Mouse (Mus musculus) v-Abl transformed pro-B cells (cell line): Measurements from ENCODE around the gene Nfib.

ENCODE experiments used
- in situ Hi-C, 2 experiments: fragments of 400-800 bp; cut with MboI; formaldehyde crosslinking; loops; one replicate each; pipeline ENCODE4 v1.15.1; 2025; ENCODE audit not compliant: unreplicated experiment in 2 of 2

Nfib gene

DNA sequence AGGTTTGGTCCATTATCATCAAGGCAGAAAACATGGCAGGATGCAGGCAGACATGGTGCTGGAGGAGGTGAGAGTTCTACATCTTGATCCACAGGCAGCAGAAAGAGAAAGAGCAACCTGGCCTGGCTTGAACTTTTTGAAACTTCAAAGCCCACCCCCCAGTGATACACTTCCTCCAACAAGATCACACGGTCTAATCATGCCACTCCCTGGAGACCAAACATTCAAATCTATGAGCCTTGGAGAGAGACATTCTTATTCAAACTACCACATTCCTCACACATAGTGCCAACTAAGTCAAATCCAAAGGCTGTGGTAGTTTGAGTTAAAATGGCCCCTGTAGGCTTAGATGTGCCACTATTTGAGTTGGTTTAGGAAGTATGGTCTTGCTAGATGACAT is 104.9 kb downstream of the Nfib start:
- in situ Hi-C loops, result no loop called here

DNA sequence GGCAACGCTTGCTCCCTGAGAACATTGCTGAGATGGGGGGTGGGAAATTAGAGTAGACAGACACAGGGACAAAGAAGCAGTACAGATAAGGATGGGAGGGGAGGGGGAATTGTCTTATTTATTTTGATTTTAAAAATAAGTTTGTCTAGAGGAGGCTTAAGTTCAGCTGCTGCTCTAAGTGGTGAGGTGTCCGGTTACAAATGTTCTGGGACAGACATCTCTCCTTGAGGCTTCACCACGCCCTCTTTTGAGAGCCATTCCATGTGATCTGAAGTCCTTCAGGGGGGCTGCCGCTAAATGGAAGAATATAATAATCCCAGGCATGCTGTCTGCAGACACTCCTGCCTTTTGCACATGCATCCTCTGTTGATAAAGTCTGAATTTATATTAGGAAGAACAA is 107.1 kb downstream of the Nfib start:
- in situ Hi-C loops, result no loop called here

DNA sequence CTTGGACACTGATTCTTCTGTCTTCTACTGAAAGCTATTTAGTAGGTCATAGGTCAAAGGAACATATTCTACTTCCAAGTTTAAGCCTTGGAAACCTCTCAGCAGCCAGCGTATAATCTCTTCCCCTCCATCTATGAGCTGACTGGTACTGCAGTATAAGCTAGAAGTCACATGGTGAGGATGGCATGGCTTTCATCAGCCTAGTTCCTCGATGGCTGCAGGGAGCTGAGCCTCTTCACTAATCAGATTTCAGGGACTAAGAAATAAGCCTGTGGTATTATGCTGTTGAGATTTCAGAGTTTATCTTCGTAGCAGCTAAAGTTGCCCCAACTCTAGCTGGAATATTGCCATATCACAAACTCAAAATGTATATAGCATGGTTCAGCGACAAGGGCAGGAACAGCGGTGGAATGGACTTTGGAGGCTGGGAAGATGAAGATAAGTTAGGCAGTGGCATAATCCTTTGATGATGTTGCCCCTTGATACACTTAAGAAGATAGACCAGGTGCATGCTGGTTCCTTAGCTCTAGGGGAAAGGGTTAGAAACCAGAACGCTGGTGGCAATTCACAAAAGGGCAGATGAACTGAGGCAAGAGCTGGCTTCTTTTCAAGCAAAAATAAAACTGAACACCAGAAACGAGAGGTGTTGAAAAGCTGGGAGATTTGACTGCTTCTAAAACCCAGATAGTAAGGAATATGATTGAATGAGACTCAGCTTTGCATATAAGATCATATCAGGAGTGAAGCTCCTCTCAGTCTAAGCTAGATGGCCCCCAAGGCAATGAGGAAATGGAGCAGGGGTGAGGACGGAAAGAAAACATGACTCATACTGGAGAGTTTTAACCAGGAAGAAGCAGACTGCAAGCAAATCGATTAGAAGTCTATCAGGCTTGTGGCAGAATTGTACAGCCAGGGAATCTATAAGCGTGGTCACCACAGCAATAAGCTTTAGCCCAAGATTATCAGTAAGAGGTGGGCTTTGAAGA is 111.6 kb downstream of the Nfib start:
- in situ Hi-C loops, result no loop called here

DNA sequence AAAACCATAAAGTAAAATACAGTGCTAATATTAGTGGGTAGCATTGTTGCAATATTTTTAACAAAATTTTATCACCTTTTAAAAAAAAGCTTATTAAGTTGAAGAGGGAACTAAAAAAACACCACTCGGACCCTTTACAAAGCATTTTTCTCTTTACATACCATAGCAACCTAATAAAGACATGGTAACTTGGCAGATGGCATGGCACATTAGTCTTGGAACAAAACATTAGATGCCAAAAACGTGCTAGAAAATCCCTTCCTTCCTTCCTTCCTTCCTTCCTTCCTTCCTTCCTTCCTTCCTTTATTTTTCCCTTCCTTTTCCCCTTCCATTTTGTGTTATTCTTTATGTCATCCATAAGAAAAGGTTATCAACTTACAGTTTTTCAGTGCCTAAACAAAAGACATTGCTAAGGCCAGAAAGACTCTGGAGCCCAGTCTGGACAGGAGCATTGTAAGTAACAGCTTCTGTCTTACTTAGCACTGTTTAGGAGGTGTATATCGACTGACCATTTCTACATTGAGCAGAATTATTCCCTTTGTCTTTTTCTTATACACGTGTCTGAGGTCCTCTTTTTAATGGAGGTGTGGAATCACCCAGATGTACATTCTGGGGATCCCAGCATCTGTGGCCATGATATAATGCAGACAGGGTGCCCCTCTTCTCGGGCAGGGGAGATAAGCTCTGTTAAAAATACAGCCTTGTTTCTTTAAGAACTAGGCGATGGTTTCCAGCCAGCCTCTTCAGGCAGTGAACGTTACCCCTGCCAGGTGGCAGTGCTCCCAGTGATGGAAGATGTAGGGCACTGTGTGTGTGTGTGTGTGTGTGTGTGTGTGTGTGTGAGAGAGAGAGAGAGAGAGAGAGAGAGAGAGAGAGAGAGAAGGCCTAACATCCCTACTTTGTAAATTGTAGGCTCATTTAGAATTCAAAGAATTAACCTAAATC is 113.2 kb downstream of the Nfib start:
- in situ Hi-C loops, result no loop called here

DNA sequence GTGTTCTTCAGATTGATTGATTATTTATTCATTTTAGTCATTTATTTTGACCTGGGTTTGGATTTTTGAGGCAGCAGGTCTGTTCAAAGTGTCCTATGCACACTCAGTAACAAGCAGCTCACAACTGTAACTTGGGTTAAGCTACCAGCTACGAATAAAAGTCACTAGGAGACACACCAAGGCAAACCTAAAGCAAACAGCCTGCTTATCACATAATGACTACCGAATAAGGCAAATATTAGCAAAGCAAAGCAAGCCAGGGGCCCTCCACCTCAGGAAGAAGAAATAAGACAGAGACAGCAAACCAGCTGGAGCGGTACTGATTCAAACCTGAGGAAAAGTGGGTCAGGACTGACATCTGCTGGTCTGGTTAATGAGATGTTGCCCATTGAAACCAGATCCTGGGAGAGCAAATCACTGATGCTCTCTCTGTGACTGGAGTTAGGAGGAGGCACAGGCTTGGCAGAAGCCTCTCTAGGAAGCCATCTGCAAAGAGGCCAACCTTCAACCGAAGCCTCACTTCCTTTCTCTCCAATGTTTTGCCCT is 116.1 kb downstream of the Nfib start:
- in situ Hi-C loops, result no loop called here

DNA sequence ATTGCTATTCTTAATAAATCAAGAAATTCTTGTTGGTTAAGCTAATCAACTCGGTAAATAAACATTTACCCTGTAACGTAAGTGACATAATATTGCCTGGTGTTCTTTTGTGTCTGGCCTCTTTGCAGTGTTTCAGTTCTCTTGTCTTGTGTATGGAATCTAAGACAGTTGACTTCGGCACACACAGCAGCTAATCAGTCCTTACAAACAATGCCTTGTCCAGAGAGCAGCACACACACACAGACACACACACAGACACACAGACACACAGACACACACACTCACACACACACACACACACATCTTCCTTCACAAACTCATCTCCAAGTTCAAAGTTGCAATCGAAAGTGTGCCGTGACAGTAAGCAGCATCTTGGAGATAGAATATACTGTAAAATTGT is 116.8 kb downstream of the Nfib start:
- in situ Hi-C loops, result no loop called here

DNA sequence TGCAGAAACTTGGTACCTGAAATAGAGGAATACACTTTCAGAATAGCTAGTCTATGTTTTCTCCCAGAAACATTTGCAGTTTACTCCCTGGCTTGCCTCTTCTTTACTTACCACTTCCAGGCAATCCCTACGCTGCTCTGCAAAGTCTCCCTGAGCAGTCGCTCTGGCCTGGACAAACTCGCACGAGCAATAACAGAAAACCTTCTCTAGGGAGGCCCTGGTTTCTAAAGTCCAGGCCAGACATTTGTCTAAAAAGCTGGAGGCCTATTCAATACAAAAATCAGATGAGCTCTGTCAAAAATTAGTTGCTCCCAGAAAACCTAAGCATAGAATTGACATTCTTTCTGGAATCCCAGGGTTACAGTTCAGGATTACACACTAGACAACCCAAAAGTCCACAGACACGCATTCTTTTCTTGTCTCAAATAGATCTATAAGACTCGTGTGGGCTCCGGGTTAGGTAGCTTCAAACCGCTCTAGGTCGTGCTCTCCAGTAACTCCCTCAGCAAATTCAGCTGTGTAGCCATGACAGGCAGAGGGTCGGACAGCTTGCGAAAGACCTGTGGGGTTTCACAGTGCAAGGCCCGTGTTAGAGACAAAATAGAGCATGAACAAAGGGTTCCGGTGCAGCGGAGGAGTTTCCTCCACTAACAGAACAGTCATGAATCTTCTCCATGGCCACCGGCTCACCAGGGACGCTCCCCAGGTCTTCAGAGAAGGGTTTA is 118.2 kb downstream of the Nfib start:
- in situ Hi-C loops, result no loop called here

DNA sequence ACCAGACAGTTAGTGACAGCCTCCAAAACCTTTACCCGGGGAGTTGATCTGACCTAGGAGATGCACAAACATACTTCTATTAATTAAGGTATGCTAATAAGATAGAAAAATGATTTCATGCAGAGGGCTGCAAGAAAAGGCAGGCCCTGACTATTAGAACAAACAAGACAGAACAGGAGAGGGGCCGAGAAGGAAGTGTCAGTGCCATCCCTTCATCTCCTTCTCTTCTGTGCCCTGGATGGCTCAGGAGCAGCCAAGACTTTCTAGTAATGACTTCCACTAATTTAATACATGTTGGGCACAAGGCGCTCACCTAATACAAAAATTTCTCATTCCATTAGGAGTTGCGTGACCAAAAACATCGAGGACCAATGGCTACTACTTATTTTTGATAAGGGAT is 118.9 kb downstream of the Nfib start:
- in situ Hi-C loops, result no loop called here

DNA sequence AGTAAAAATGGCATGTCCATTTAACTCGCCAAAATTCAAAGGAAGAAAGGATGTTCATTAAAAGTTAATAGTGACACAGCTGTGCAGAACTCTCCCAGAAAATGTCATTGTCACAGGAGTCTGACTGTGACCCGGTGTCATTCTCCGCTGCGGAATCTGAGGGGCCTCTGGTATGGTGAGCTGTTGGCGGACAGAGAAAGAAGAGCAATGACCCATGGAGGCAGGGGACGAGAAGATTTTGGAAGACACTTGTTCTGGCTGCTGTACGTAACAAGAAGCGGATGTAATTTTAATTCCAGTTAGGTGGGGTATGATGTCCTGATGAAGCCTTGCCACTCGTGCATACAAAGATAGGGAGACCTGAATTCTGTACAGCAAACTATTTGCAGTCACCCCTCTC is 120.0 kb downstream of the Nfib start:
- in situ Hi-C loops, result no loop called here

DNA sequence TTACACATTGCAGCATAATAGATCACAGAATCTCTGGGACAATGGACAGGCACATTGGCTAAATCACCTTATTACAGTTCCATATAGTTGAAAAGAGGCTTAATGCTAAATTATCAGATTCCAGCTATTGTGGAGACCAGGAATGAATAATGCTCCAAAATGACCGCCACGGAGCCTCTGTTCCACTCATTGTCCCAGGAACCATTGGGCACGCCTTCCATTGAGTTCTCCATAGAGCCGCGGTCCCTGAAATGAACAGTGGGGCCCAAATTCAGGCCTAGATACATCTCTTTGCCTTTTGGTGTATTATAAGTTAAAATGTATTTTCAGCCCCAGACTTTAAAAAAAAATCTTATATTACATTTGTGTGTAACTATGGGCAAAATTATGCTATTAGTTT is 120.5 kb downstream of the Nfib start:
- in situ Hi-C loops, result no loop called here

DNA sequence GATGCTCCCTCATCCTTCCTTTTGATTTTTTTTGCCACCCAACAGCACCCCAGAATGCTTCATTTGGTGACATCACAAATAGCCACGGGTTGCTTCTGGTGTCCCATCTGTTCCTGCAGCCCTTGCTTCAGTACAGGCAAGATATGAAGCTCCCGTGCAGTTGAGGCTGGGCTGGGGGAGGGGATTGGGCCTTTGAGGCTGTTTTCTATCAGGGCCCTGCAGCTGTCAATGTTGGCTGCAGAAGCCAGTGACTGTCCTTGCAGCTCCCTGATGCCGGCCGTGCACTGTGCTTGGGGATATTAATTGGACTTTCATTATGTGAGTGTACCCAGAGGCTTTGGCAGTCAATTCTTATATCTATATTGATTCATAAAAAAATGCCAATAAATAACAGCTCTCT is 121.0 kb downstream of the Nfib start:
- in situ Hi-C loops, result no loop called here

DNA sequence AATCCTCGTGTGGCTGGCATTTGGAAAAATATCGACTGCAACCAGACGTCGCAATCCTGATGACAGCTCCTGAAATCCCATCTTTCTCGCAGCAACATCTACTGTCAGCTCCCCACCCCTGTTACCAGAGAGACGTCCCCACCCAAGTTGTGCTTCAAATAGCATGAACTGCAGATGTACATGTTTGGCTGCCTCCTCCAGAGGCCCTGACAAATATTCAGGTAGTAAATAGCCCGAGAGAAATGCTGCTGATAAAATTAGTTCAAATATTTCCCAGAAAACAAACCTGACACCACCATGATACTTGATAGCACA is 132.3 kb downstream of the Nfib start:
- in situ Hi-C loops, result no loop called here

DNA sequence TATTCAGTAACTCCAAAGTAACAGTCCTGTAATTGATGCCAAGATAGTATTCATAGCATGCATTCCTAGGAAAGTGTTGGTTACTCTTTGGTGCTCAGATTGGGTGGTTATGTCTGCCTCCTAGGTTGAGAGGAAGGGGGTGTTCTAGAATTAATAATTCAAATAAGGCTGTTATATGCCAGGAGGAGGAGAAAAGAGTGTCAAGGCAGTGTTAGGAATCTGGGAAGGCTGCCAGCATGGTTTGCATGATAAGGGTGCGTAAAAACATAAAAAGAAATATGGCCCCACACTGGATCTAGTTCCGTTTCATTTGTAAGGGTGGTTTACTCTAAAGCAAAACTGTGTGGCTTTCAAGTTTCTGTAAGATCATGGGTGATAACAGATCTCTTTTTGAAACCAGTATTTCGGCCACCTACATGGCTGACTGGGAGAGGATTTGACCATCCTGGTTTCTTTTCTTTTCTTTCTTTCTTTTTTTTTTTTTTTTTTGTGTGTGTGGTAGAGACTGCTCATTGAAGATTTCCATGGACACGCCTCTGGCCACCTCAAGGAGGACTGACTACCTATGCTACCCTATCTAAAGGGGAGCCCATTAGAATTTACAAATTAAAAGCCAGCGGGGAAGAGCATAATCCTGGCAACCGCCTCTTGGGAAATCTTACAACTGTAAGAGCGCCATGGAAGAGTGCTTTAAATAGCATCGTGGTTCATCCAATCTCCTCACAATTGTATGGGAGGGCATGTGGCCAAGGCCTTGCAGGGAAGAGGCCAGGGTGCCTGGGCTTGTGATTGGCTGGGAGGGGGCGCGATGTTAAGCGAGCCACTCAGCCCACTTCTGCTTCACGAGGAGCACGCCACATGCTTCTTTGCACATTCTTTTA is 132.9 kb downstream of the Nfib start:
- in situ Hi-C loops, result no loop called here

DNA sequence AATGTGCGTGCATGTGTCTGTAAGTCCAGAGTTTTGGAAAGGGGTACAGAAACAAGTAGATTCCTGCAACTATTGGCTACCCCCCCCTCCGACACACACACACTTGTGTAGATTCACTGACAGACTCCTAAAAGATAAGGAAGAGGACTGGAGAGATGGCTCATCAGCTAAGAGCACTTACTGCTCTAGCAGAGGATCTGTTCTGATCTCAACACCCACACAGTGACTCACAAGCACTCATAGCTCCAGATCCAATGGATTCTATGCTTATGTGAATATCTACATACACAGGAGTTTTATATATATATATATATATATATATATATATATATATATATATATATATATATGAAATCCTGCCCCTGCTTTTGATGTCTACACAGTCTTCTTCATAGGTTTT is 146.7 kb downstream of the Nfib start:
- in situ Hi-C loops, result no loop called here

DNA sequence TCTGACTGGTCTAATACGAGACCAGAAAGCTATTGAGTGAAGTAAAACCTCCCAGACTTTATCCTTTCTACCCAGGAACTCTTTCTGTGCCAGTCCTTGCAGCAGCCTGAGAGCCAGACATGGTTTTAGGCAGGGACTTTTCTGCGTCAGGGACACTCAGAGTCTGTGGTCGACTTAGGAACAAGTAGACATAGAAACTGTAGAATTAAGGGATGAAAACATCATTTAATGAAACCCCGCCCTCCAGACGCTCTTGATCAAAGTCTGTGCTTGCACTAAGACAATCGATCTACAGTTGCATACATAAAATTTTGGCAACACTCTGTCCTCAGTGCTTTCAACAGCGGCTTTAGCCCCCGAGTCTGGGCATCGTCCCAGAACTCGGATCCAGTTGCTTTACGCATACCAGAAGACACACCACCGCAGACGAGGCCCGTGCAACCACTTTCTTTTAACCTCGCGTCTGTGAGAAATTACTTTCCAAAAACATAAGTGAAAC is 149.8 kb downstream of the Nfib start:
- in situ Hi-C loops, result no loop called here

DNA sequence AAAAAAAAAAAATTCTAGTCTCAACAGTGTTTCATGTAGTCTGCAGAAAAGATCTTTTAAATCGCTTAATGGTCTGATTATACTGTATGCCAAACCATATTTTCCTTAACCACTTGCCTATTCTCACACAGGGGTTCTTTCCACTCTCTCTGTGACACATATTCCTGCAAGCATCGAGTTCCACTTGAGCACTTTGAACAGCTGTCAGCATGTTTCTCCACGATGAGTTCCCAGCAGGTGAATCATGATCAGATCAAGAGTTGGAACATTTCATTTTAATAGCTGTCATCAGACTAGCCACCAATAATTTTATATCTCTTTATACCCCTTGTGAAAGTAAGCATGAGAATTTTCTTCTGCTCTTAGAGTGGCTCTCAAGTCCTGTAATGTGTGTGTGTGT is 151.9 kb downstream of the Nfib start:
- in situ Hi-C loops, result no loop called here

DNA sequence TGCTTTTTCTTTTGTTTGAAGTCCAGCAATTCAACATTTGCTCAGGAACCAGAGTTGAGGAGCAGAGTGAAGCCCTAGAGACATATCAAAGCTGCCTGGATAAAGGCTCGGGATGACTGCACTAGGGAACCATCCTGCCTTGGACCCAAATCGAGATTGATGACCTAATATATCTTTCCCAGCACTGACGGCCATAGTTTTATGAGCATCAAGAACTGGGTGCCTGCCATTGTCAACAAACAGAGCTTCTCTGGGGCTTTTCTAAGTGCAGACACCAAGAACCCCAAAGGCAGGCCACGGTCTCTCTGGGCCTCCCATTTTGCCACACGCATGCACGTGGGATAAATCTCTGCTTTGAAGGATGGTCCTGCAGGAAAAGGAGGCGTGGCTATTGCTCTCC is 153.3 kb downstream of the Nfib start:
- in situ Hi-C loops, result no loop called here

DNA sequence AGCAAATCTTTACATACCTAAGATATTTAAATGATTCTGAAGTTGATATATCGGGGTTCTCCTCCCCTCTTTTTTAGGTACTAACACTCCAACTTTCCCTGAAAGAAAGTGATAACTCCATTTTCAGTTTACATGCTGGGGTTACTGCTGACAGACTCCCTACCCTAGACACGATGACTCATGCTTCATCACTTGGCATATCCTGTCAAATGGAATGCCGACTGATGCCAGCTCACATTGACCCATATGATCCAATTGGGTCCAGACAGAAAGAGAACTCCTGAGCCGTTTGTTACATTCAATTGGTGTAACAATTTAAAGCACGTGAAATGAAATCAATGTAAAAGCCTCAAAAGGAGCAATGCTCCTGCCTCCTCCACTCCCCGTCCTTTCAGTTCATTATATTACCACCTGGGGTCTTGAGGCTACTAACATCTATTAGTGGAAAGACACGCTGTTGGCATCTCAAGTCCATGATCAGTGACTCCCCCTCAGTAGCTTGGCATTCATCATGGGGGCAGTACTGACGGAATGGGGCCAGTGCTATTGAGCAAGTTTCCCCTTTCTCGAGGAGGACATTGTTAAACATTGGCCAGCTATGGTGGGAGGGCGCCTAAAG is 155.7 kb downstream of the Nfib start:
- in situ Hi-C loops, result no loop called here

DNA sequence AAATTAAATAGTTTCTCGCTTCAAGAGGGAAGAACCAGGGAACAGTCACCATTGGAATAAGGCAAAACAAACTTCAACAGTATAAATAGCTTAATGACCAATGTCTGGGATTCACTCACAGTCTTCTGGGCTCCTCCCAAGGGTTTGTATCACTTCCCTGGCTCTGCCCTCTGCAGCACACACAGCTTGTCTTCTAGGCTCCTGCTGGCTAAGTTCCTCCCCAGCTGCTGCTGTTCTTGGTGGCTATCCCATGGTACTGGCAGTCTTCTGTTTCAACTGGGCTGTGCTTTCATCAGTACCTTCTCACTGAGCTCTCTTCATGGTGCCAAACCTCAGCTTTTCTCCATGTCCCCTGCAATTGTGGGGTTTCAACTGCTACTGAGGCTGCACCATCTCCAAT is 157.3 kb downstream of the Nfib start:
- in situ Hi-C loops, result no loop called here
